Mouse (Mus musculus): ENCODE results near the gene Myo1e. TPM values are rescaled to one million over a fixed set of nuclear protein-coding genes. Genes with fewer than 3 reads are reported as not detected.

Gene Myo1e
- polyA plus RNA-seq, 1 experiment from 2014 or later, result 18.2 TPM

GRCm38 (mm10) chr9:70216517-70216916 is 9.4 kb downstream of the Myo1e start:
- no peak overlapping the region for H3K4me3 ChIP-seq (ENCODE audit: low read length)
- H3K4me1 ChIP-seq (ENCODE audit: control insufficient read depth, insufficient read depth, low read length), result peaks cover 6% of the 10 kb centered on the region; the same call in 1 of the 2 replicates
- H3K27me3 ChIP-seq (replicated peaks; ENCODE audit: control insufficient read depth, insufficient read depth, low read length), result no peaks in the 10 kb centered on the region
- H3K9me3 ChIP-seq (ENCODE audit: control insufficient read depth, low read length), result no peaks in the 10 kb centered on the region
- ATAC-seq, result no peak
- no peak overlapping the region for H3K9ac ChIP-seq (ENCODE audit: low read depth, low read length)
- no peaks in the 10 kb centered on the region for H3K36me3 ChIP-seq (ENCODE audit: control insufficient read depth, insufficient read depth, low read length)
- H3K27ac ChIP-seq (ENCODE audit: low read length), result no peak overlapping the region
- WGBS, result 69% methylated on average over 6 of the region's 6 CpGs
- H3K4me2 ChIP-seq (ENCODE audit: low read depth, low read length), result no peak overlapping the region

DNA sequence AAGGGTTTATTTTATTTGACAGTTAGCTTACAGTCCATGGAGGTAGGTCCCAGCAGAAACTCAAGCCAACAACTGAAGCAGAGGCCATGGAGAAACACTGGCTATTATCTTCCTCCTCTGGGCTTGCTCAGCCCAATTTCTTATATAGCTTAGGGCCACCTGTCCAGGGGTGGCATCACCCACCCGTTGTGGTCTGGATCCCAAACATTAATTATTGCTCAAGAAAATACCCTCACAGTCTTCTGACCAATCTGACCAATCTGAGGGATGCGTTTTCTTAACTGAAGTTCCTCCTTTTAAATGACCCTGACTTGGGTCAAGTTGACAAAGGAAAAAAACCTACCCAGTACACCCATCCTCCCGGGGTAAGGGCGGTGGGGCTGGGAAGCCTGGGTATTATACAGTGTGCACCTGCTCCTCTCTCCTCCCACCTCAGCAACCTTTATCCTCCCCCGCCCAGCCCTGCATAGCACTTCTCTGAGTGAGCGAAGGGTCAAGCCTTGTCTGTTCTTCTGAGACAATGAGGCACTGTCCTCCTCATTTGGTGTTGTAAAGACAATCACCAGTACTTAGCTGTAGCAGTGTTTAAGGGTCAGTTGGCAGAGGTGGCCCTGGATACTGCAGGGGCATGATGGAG is 12.3 kb downstream of the Myo1e start:
- ATAC-seq, result peak; percentile 96
- 0 out of 2 replicates have a peak overlapping the region, but pooled peaks have one; percentile 10 for H3K4me2 ChIP-seq (ENCODE audit: low read depth, low read length)
- H3K9ac ChIP-seq (ENCODE audit: low read depth, low read length), result no peak overlapping the region
- 61% methylated on average over 6 of the region's 6 CpGs for WGBS
- H3K4me1 ChIP-seq (ENCODE audit: control insufficient read depth, insufficient read depth, low read length), result peaks cover 11% of the 10 kb centered on the region; the same call in 1 of the 2 replicates
- H3K4me3 ChIP-seq (ENCODE audit: low read length), result no peak overlapping the region
- H3K27ac ChIP-seq (ENCODE audit: low read length), result peak overlapping the region; percentile 0; the same call in 1 of the 2 replicates
- no peaks in the 10 kb centered on the region for H3K36me3 ChIP-seq (ENCODE audit: control insufficient read depth, insufficient read depth, low read length)
- H3K27me3 ChIP-seq (replicated peaks; ENCODE audit: control insufficient read depth, insufficient read depth, low read length), result no peaks in the 10 kb centered on the region
- H3K9me3 ChIP-seq (ENCODE audit: control insufficient read depth, low read length), result no peaks in the 10 kb centered on the region

GRCm38 (mm10) chr9:70220461-70221170 is 13.5 kb downstream of the Myo1e start:
- no peaks in the 10 kb centered on the region for H3K27me3 ChIP-seq (replicated peaks; ENCODE audit: control insufficient read depth, insufficient read depth, low read length)
- 66% methylated on average over 7 of the region's 7 CpGs for WGBS

DNA sequence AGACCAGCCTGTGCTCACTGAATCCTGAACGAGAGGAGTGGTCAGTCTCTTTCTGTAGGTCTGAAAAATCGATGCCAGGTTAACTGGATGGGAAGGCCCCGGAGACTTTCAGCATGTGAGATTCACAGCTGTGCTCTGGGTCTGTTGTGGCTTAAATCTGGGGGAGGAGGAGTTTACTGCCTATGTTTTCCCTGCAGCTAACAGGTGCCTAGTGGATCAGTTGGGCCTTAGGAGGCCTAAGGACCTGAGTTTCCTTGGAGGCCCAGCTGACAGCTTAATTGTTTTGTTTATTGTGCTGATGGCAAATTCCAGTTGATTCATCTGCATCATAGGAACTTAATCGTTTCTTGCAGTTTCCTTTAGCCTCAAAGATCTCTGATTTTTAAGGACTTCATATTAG is 16.0 kb downstream of the Myo1e start:
- WGBS, result 82% methylated on average over 4 of the region's 4 CpGs
- Histone ChIP-seq H3K4me3 (ENCODE audit: low read length) (no peak overlapping the region), H3K9me3 (ENCODE audit: control insufficient read depth, low read length) (no peaks in the 10 kb centered on the region), H3K27me3 (replicated peaks; ENCODE audit: control insufficient read depth, insufficient read depth, low read length) (no peaks in the 10 kb centered on the region), H3K27ac (ENCODE audit: low read length) (no peak overlapping the region), H3K36me3 (ENCODE audit: control insufficient read depth, insufficient read depth, low read length) (no peaks in the 10 kb centered on the region), H3K4me1 (ENCODE audit: control insufficient read depth, insufficient read depth, low read length) (peaks cover 16% of the 10 kb centered on the region; the same call in 1 of the 2 replicates), H3K4me2 (ENCODE audit: low read depth, low read length) (no peak overlapping the region), H3K9ac (ENCODE audit: low read depth, low read length) (no peak overlapping the region)
- no peak for ATAC-seq

More at GRCm38 (mm10) chr9:70220461-70221170, 13.5 kb downstream of the Myo1e start:
- H3K27ac ChIP-seq (ENCODE audit: low read length), result no peak overlapping the region
- peaks cover 16% of the 10 kb centered on the region; the same call in 1 of the 2 replicates for H3K4me1 ChIP-seq (ENCODE audit: control insufficient read depth, insufficient read depth, low read length)
- no peak overlapping the region for H3K4me3 ChIP-seq (ENCODE audit: low read length)
- no peaks in the 10 kb centered on the region for H3K9me3 ChIP-seq (ENCODE audit: control insufficient read depth, low read length)
- H3K4me2 ChIP-seq (ENCODE audit: low read depth, low read length), result no peak overlapping the region
- ATAC-seq, result no peak
- H3K9ac ChIP-seq (ENCODE audit: low read depth, low read length), result no peak overlapping the region
- no peaks in the 10 kb centered on the region for H3K36me3 ChIP-seq (ENCODE audit: control insufficient read depth, insufficient read depth, low read length)

DNA sequence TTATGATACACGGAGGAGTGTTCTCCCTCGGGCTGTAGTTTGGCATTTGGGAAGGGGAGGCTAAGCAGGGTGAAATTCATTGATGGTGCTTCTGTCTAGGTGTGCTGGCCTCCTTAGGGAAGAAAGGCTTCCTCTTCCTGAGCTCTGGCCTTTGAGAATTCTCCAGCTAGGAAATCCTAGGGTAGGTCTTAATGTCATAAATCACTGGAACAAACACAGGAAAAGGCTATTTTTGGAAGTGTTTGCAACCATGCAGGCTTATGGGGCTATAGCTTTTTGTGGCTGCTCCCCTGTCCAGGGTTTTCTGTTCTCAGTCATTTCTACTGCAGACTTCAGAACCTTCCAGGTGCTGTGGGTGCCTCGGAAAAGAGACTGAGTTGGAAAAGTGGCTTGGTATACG is 16.9 kb downstream of the Myo1e start:
- Histone ChIP-seq H3K4me3 (ENCODE audit: low read length) (no peak overlapping the region), H3K27me3 (replicated peaks; ENCODE audit: control insufficient read depth, insufficient read depth, low read length) (no peaks in the 10 kb centered on the region), H3K4me2 (ENCODE audit: low read depth, low read length) (no peak overlapping the region), H3K27ac (ENCODE audit: low read length) (peak overlapping the region; percentile 7; the same call in 1 of the 2 replicates), H3K9me3 (ENCODE audit: control insufficient read depth, low read length) (no peaks in the 10 kb centered on the region), H3K36me3 (ENCODE audit: control insufficient read depth, insufficient read depth, low read length) (no peaks in the 10 kb centered on the region), H3K4me1 (ENCODE audit: control insufficient read depth, insufficient read depth, low read length) (peaks cover 16% of the 10 kb centered on the region; the same call in 1 of the 2 replicates), H3K9ac (ENCODE audit: low read depth, low read length) (no peak overlapping the region)
- WGBS, result 46% methylated on average over 4 of the region's 4 CpGs
- ATAC-seq, result no peak

- Histone ChIP-seq H3K4me2 (ENCODE audit: low read depth, low read length) (no peak overlapping the region), H3K9ac (ENCODE audit: low read depth, low read length) (no peak overlapping the region), H3K27ac (ENCODE audit: low read length) (no peak overlapping the region), H3K9me3 (ENCODE audit: control insufficient read depth, low read length) (no peaks in the 10 kb centered on the region), H3K27me3 (replicated peaks; ENCODE audit: control insufficient read depth, insufficient read depth, low read length) (no peaks in the 10 kb centered on the region), H3K4me1 (ENCODE audit: control insufficient read depth, insufficient read depth, low read length) (peaks cover 17% of the 10 kb centered on the region), H3K36me3 (ENCODE audit: control insufficient read depth, insufficient read depth, low read length) (no peaks in the 10 kb centered on the region), H3K4me3 (ENCODE audit: low read length) (no peak overlapping the region)
- no peak for ATAC-seq
- WGBS, result 94% methylated on average over 4 of the region's 4 CpGs
Measured at GRCm38 (mm10) chr9:70226359-70226758, 19.2 kb downstream of the Myo1e start.

DNA sequence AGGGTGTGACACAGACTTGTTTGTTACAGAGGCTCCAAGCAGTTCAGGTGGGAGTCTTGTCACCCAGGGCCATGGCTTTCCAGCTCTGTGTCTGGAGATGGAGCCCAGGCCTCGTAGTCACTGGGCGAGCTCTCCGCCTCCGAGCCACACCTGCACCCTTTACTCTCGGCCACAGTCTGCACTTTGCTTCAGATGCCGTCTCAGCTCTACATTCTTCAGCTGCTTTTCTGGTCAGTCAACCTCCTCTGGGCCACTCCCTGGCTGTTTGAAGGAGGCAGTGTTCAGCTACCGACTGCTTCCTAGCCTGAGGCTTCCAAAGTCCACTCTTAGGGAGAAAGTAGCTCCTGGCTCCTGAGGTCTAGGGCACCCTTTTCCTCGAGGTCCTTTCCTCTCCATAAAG is 22.7 kb downstream of the Myo1e start:
- no peak overlapping the region for H3K4me3 ChIP-seq (ENCODE audit: low read length)
- no peaks in the 10 kb centered on the region for H3K27me3 ChIP-seq (replicated peaks; ENCODE audit: control insufficient read depth, insufficient read depth, low read length)
- WGBS, result 57% methylated on average over 8 of the region's 8 CpGs
- H3K4me2 ChIP-seq (ENCODE audit: low read depth, low read length), result 0 out of 2 replicates have a peak overlapping the region, but pooled peaks have one; percentile 6
- peaks cover 7% of the 10 kb centered on the region for H3K4me1 ChIP-seq (ENCODE audit: control insufficient read depth, insufficient read depth, low read length)
- no peaks in the 10 kb centered on the region for H3K9me3 ChIP-seq (ENCODE audit: control insufficient read depth, low read length)
- ATAC-seq, result peak; percentile 98
- peak overlapping the region; percentile 73 for H3K27ac ChIP-seq (ENCODE audit: low read length)
- H3K36me3 ChIP-seq (ENCODE audit: control insufficient read depth, insufficient read depth, low read length), result no peaks in the 10 kb centered on the region
- H3K9ac ChIP-seq (ENCODE audit: low read depth, low read length), result no peak overlapping the region

DNA sequence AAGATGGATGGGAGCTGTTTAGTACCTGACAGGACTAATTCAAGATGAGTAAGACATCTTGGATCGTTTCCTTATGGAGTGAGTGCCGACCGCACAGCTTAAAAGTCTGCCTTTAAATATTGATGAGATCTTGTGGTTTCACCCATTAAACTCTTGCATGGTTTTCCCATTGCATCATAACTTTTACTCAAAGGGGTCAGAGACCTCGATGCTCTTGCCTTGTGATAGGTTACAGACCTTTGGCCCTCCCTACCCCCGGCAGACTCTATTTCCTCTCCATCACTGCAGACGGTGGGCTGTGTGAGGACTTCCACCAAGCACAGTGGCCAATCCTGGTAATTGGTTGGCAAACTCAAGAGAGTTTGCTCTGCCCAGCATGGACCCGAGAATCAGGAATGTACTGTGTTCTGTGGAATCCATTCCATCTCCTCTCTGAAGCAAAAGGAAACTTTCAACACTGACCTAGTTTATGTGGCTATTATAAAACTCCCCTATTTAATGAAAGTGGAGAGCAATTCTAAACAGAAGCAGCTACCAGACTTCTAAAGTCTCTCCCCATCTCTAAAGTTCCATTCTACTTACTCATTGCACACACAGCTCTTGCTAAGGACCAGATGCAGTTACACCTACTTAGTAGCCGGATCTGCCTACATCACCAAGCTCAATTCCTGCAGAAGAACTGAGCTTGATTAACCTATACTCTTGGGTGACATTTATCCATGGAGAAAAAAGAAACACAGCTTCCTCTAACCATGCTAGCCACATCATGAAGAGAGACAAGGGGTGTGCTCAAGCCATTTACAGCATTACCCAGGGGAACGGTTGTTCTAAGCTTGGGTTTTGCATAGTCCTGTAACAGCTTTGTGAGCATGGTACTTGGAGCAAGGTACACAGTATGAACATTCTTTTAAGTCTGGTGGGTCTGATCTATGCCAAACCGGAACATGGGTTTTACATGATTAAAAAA is 25.2 kb downstream of the Myo1e start:
- 81% methylated on average over 10 of the region's 10 CpGs for WGBS
- Histone ChIP-seq H3K36me3 (ENCODE audit: control insufficient read depth, insufficient read depth, low read length) (no peaks in the 10 kb centered on the region), H3K27me3 (replicated peaks; ENCODE audit: control insufficient read depth, insufficient read depth, low read length) (no peaks in the 10 kb centered on the region), H3K4me1 (ENCODE audit: control insufficient read depth, insufficient read depth, low read length) (peaks cover 14% of the 10 kb centered on the region), H3K4me3 (ENCODE audit: low read length) (no peak overlapping the region), H3K9ac (ENCODE audit: low read depth, low read length) (no peak overlapping the region), H3K9me3 (ENCODE audit: control insufficient read depth, low read length) (no peaks in the 10 kb centered on the region), H3K4me2 (ENCODE audit: low read depth, low read length) (no peak overlapping the region), H3K27ac (ENCODE audit: low read length) (no peak overlapping the region)
- no peak for ATAC-seq

DNA sequence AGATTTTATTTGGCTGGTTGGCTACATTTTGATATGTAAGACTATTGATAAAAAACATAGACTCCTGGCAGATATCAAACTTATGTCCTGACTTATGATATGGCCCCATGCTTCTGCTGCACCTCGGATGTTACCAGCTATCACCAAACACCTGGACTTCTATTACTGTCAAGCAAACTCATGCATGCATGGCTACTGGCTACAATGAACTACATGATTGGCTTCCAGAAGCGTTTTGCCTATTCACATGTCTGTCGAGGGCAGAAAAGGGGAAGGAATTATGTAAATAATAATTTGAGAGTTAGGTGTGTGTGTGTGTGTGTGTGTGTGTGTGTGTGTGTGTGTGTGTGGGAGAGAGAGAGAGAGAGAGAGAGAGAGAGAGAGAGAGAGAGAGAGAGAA is 30.0 kb downstream of the Myo1e start:
- Histone ChIP-seq H3K9ac (ENCODE audit: low read depth, low read length) (no peak overlapping the region), H3K4me3 (ENCODE audit: low read length) (no peak overlapping the region), H3K27me3 (replicated peaks; ENCODE audit: control insufficient read depth, insufficient read depth, low read length) (no peaks in the 10 kb centered on the region), H3K4me2 (ENCODE audit: low read depth, low read length) (no peak overlapping the region), H3K4me1 (ENCODE audit: control insufficient read depth, insufficient read depth, low read length) (peaks cover 36% of the 10 kb centered on the region), H3K9me3 (ENCODE audit: control insufficient read depth, low read length) (no peaks in the 10 kb centered on the region), H3K36me3 (ENCODE audit: control insufficient read depth, insufficient read depth, low read length) (no peaks in the 10 kb centered on the region), H3K27ac (ENCODE audit: low read length) (peak overlapping the region; percentile 28; the same call in 1 of the 2 replicates)
- 46% methylated on average over 3 of the region's 3 CpGs for WGBS
- no peak for ATAC-seq

Data from intestine, embryonic 16.5 days (tissue).